Mouse (Mus musculus) ovary, adult 18-20 months (tissue): Measurements from ENCODE around the gene Gm20388.
A peak's percentile ranks its signal among the peaks of the same experiment; 100 is the strongest.

Experiments used
- DNase-seq: peaks from one replicate; pipeline ENCODE4 v3.0.0; 2022; ENCODE audit warnings: low spot score, mixed read lengths

Gm20388 gene

DNA sequence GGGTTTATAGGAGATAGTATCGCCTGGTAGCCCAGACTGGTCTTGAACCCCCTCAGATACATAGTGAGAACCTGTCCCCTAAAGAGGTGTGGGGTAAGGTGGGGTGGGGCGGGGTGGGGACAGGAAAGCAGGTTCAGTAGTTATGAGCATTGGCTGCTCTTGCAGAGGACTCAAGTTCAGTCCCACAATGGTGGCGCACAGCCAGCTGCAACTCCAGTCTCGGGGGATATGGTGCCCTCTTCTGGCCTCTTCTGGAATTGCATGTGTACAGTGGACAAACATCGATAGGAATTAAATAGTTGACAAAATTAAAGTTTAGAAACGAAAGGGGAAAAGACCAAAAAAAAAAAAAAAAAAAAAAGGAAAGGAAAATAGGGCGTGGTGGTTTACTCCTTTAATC lies 688.9 kb downstream of the Gm20388 start:
- DNase-seq, result peak; percentile 34

DNA sequence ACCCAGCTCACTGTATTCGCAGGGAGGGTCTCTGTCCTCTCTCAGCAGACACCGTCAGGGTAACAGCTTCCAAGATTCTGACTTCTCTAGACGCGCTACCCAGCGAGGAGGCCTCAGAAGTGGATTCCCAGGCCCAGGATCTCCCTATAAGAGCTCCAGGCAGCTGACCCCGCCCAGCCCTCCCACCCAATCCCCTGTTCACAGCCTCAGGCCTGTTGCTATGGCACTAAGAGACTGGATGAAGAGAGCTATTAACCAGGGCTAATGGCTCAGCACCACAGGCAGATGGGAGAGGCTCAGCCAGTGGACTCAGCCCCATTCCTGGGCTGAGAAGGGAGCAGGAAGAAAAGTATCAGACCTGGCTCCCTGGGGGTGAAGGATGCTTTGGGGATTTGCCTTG lies 692.0 kb downstream of the Gm20388 start:
- DNase-seq, result no peak

DNA sequence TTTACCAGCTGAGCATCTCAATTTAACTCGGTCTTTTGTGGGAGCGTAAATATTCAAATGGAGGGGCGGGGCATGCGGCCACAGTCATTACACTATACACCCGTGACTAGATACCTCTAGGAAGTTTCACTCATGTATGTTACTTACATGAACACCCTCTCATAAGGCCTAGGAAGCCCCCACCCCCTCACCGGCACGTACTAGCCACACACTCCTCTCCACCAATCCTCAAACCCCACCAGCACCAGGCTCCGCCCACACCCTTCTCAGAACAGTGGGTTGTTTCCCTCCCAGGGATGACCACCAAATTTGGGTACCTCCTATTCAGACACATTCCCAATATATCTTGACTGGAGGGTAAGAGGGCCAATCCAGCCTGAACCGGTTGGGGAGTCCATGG lies 696.8 kb downstream of the Gm20388 start:
- no peak for DNase-seq

DNA sequence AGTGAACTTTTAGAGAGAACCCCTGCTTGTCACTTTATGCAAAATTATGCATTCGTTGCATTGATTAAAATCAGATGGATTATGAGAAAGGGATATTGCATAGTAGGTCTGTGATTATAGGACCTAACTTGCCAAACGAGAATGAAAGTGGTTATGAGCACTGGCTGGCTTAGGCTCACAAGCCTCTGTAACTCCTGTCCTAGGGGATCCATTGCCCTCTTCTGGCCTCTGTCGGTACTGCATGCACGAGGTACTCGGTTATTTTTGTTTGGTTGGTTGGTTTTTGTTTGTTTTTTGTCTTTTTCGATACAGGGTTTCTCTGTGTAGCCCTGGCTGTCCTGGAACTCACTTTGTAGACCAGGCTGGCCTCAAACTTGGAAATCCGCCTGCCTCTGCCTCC lies 697.2 kb downstream of the Gm20388 start:
- DNase-seq, result no peak

DNA sequence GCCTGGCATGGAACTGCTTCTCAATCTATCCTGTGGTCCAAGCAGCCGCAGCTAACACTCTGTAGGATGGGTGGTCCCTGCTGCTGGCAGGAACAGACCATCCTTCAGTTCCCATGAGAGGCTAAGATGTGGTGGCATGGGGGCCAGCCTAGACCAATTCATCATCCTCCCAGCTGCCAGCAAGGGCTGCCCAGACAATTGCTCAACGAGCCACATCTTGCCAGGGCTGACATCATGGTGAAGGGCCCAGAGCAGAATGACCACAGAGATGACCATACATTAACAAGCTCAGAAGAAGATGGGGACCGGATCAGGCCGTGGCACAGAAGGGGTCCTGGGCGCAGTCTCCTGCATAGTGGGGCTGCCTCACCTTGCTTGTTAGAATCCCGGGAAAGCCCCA lies 700.2 kb downstream of the Gm20388 start:
- no peak for DNase-seq

DNA sequence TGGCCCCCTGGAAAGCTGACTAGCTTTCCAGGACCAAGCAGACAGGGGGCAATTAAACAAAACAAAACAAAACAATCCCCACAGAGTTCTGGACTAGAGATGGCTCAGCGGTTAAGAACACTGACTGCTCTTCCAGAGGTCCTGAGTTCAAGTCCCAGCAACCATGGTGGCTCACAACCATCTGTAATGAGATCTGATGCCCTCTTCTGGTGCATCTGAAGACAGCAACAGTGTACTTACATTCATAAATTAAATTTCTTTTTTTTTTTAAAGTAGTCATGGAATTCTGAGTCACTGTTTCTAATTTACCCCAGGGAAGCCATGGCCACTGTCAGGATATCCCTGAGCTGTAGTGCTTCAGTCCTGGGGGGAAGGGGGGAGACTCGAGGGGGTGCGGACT lies 703.9 kb downstream of the Gm20388 start:
- no peak for DNase-seq

DNA sequence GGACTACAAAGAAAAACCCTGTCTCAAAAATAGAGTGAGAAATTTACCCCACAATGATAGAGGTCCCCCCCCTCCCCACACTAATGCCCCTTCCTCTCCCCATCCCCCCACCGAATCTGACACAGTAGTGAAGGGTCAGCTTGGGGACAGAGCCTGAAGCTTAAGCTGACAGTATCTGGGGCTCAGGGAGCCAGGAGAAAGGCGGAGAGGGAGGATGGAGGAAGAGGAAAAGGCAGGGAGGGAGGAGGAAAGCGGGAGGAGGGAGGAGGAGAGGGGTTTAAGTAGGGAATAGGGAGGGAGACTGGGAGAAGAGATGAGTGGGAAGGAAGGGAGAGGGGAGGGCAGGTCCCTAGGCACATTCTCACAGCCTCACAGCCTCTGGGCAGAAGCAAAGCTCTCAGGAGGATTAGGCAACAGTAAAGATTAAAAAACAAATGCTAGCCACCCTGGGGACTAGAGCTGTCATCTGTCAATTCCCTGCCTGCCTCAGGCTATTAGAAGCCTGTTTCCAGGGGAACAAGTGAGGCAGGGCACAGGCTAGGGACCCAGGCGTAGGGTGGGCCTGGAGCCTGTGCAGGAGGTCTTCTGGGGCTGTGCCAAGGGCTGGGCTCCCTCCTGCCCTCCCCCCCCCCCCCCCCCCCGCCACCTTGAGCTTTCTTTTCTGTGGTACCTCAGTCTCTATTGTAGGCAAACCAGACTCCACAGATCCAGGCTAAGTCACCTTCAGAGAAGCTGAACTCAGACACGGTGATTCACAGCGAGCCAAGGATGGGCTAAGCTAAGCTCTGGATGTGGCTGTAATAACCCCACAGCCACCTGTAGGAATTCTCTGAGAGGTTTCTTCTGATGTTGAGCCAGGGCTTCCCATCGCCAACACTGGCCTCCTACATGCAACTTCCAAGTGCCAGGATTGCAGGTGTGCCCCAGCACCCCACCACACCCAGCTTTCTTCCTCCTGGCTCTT lies 706.3 kb downstream of the Gm20388 start:
- no peak for DNase-seq

DNA sequence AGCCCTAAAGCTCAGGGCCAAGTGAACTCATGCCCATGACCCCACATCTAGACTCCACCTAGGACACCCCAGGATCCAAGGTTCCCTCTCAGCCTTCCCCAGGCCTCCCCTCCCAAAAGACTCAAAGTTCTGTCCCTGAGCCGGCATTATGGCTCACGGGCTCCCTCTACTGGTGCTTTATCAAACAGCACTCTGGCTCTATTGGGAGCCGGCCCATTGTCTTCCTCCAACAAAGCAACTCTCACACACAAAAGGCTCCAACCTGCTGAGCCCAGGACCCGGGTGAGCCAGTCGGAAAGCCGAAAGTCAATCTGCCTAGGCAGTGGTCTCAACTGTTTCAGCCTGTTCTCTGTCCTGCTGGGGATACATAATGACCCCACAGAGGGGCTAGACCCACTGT lies 707.5 kb downstream of the Gm20388 start:
- no peak for DNase-seq

DNA sequence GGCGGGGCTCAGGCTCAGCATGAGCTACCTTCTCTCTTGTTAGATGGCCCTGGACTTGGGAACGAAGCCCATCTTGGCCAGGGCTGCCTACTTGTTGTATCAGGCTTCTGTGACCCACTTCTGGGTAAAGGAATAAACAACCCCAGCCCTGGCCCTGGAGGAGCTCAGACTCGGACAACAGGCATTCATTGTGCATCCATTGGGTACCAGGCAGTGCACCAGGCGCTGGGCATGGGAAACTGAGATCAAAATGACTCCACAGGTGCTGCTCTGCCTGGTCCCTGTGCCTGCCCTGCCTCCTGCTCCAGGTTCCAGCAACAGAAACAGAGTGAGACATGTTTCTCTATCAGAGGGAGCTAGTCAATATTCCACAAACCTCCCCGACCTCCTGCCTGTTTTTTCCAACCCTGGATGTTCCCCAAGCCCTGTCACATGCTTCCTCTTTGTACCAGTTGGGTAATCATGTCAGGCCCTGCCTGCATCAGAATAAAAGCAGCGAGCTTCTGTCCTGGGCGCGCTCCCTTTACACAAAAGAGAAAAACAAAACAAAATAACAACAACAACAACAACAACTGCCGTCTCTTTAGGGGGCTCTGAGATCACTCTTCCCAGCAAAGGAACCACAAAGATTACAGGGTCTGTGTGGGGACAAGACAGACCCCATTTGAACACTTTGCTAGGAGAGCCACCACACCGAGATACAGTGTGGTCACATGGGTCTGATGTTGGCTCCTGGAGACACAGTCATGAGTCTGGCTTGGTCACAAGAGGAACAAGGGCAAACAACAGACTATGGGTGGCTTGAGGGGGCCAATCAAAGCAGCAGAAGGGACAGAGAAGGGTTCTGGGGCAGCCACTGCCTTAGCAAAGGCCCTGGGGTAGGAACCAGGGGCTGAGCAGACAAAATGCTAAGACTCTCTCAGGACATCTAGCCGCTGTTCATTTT lies 708.9 kb downstream of the Gm20388 start:
- no peak for DNase-seq

DNA sequence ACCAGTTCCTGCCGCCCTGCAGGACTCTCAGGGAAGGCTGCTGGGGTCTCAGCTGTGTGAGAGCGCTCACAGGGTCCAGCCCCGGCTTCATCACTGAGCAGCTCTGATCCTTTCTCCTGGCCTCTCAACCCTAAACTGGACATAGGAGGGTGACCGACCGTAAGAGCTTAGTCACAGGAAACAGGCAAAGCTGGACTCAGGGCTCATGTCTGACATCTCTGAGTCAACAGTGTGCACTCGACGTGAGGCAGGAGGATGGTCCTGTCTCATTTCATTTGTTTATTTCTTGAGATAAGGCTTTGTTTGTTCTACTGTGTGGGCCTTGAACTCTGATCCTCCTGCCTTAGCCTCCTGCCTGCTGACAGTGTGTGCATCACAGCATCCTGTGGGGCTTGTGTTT lies 709.8 kb downstream of the Gm20388 start:
- DNase-seq, result no peak

DNA sequence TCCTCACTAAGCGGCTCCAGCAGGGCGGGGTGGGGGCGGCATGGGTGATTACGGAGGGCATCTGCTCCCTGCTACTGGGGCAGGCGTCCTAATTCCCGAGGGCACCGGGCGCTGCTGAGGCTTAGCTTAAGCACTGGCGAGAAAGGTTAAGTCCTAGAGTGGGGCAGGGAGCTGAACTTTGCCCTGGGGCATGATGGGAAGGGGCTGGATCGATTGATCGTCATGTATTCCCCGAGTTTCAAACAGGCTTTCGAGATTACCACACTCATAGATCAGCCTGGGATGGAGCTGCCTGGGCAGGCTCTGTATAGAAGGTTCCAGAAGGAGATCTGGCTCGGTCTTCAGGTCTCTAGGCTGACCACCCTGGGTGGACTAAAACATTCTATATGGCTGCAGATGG lies 711.5 kb downstream of the Gm20388 start:
- no peak for DNase-seq

DNA sequence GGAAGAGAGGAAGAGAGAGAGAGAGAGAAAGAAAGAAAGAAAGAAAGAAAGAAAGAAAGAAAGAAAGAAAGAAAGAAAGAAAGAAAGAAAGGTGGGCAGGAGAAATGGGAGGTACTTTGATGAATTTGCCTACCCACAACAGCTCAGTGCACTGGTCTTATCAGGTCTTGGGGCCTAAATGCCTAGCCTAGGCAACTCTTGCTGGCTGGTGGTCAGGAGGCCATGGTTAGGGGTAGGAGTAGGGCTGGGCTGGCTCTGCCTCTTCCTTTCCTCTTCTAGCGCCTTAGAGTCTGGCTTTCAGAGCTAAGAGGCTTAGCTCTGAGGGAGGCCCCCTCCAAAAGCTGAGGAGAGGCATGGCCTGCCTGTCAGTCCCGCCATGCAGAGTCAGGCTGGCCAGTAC lies 713.0 kb downstream of the Gm20388 start:
- no peak for DNase-seq

DNA sequence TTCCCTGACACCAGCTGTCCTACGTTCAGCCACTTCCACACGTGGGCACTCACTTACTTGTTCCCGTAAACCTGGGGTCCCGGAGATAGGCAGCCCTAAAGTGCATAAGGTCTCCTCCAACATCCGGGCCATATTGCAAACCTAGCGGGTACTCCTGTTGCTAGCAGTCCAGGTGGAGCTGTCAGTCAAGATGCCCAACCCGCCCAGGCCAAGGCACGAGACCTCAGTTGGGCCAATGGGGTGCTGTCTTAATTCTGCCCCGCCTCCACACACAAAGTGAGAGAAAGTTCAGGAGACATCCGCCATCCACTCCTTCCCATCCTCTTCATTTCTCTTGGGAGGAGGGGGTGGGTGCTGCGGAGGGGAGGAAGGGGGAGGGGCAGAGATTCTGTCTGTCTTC lies 715.8 kb downstream of the Gm20388 start:
- DNase-seq, result no peak

DNA sequence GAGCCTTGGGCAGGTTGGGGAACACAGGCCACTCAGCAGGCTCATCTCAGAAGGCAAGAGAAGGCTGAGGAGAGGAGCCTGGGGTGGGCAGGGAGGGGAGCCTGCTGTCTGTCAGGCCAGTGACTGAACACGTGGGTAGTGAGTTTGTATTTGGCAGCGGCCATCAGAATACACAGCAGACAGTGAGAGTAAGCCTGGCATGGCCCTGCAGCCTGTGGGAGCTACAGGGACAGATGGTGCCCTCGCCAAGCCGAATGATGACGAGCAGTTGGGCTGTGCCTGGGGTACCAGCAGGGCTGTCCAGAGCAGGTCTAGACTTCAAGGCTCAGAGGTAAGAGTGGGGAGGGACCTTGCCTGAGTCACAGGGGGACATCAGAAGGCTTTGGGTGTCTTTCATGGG lies 716.7 kb downstream of the Gm20388 start:
- DNase-seq, result no peak

DNA sequence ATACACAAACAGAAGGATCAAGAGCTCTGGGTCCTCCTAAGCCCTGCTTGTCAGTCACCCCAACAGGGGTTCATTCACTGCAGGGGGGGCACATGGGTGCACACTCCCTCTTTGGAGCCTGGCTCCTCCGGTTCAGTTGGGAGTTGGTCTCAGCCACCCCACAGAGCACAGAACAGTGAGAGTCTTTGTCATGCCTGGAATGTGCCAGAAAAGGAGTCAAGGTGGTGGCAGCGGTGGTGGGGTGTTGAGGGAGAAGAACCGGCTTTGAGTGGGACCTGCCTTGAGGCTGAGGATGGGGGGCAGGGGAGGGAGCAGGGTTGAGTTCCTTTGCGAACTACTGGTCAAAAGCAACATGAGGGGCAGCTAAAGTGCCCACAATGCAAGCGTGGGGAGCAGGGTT lies 719.4 kb downstream of the Gm20388 start:
- no peak for DNase-seq

DNA sequence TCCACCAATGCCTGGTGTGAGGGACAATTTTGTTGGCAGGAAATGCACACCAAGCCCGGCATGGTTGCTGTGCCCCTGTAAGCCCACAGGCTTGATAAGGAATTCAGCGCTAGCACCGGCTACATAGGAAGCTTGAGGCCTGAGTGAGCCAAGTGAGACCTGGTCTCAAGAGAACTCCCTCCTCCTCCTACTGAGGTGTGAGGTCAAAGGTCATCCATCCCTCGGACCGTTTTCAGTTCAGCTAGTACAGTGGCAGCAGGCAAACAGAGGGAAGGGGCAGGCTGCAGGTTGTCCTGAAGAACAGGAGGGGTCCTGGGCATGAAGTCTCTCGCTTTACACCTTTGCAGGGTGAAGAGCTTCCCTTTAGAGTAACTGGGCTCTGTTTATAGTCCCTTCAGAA lies 720.2 kb downstream of the Gm20388 start:
- DNase-seq, result no peak

DNA sequence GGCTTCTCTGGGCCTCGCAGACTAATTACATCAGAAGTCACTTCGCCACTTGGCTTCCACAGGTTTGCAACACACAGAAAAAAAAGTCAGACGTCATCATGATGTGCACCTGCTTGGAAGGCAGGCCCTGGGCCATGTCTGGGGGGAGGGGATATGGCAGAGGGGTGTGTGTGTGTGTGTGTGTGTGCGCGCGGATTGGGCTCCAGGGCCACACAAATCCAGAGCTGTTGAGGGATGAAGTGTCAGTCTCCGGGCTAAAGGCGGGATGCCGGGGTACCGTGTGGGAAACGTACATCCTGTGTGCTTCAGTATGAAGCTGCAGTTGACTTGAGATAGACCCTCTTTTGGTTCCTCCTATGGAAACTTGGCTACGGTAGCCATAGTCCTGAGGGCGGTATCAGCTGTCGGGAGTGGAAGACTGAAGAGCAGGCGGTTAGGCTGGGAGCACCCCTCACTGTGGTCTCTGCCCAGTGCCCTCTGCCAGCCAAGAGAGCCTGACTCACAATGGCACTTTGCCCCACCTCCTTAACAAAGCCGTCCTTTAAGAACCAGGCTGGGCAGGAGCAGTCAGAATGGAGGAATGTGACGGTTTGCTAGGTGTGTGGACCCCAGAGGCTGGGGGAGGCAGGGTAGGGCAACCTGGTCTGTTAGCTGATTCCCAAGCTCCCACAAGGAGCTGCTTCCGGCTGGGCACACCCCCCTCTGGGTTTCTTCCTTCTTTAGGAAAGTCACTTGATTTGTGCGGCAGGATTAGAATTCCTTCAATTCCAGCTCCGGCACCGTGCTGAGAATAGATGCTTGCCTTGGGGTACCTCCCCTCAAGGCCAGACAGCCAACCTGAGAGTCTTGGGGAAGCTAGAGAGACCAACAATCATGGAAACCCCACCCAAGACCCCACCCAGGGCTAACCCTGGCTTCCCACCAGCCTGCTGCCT lies 721.1 kb downstream of the Gm20388 start:
- DNase-seq, result no peak

DNA sequence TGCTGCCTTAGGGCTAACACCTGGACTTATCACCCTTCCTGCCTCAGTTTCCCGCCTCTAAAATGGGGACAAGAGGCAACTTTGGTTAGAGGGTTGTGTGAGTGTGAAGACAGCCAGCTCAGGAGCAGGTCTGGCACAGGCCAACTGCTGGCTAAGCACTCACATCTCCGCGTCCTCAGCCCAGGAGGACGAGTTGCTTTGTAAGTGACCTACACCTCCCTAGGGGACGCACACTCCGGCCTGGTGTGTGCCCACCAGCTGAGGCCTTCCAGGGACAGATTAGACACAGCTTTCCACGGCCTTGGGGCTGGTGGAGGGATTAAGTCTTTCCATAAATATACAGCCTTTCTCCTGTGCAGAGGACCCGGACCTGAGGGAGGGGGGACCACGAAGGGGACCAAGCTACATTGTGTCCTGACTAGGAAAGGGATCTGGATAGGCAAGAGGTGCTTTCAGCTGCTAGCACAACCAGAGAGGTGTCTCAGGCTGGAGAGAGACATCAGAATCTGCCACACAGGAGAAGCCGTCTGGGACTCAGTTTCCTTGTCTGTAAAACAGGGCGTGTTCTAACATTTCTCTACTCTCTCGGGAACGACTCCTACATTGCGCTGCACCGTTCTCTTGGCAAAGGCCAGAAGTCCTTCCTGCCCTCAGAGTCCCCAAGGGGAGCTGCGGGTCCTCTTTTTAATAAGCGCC lies 722.5 kb downstream of the Gm20388 start:
- no peak for DNase-seq

DNA sequence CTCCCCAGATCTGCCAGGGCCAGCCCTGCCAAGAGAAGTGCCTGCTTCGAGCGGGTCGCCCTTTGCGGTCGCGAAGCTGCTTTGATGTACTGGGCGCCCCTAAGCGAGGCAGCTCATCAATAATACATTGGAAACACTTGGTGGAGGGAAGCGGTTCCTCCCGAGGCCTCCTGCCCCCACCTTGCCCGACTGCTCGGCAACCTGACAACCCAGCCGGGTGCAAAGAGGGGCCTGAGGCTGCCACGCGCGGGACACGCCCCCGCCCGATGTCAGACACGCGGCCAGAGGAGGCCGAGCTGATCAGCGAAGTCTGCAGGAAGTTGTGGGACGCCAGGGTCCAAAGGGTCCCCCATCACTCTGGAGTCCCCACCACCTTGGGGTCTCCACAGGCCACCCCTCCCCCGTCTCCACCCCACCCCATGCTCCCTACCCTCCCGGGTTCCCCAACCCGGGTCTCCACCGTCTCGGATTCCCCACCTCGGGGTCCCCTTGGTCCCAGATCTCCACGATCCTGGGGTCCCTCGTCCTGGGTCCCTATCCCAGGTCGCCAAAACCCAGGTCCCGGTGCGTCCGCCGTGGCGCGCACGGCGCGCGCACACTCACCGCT lies 723.1 kb downstream of the Gm20388 start:
- no peak for DNase-seq

DNA sequence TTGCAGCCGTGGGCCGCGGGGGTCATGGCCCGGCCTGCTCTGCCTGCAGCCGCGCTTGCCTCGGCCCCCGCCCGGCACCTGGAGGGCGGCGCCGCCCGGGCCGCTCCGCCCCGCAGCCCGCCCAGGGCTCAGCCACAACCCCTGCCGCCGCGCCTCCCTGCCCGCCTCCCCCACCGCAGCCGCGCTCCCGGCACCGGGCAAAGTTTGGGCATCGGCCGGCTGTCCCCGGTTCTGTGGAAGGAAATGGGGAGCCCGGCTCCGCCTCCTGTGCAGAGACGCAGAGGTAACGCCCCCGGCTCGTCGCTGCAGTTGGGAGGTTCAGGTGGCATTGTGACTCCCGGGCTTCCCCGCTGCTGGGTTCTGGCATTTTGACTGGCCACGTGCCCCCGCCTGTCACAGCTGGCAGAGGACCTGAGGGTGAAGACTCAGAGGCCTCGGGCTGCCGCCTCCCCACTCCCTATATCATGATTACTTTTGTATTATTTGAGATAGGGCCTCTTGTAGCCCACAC lies 723.7 kb downstream of the Gm20388 start:
- DNase-seq, result peak; percentile 38

DNA sequence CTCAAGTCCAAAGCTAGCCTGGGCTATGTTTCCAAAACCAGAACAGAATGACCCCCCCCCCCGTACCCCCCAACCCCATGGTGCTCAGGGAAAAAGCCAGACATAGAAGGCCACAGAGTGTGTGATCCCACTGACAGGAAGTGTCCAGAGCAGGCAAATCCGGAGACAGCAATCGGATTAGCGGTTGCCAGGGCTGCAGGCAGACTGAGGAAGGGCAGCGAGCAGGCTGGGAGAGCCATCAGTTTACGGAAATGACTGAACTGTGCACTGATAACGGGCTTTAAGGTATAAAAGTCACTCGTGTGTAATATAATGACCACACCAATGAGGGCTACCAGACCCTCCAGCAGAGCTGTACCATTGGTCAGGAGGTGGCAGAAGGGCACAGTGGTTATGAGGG lies 730.6 kb downstream of the Gm20388 start:
- DNase-seq, result no peak
